Mouse (Mus musculus) cortical plate, adult 2 months (tissue): ENCODE data around the gene Agbl3.

Source experiments
- CTCF ChIP-seq: fragments of 200-500 bp; IDR thresholded peaks from 2 replicates; pipeline ENCODE4 v1.5.1; 2011; ENCODE audit warnings: mild to moderate bottlenecking, control low read depth, low read length; ENCODE audit not compliant: insufficient read depth; ENCODE audit errors: extremely low read depth
- POLR2A ChIP-seq: fragments of 200-500 bp; IDR thresholded peaks from 2 replicates; pipeline ENCODE4 v1.6.1; 2011; ENCODE audit warnings: mild to moderate bottlenecking, low read length, control low read depth; ENCODE audit not compliant: insufficient read depth; ENCODE audit errors: extremely low read depth

- no peak for TF ChIP-seq POLR2A
- no peak for TF ChIP-seq CTCF
These were observed 104.5 kb downstream of the Agbl3 start for GRCm38 (mm10) chr6:34884724-34885123.
